Mouse (Mus musculus) stomach, postnatal 0 days (tissue): ENCODE data around the gene Elp4. TPM values are rescaled to one million over a fixed set of nuclear protein-coding genes. Genes with fewer than 3 reads are reported as not detected.

Experiments used
- ATAC-seq: fragments of 200-750 bp; cut with Nextera tagmentation; 2 replicates; pipeline ENCODE4 v1.8.0; 2017; ENCODE audit not compliant: low FRiP score, low TSS enrichment
- DNase-seq: peaks from one replicate; pipeline ENCODE4 v3.0.0-alpha.2; 2016; ENCODE audit warnings: low spot score
- H3K27ac ChIP-seq: fragments of 300-500 bp; sonication (generic); replicated peaks from 2 replicates; pipeline ENCODE4 v1.5.1; 2014; ENCODE audit warnings: mild to moderate bottlenecking, control low read depth
- H3K27me3 ChIP-seq: fragments of 300-500 bp; sonication (generic); 2 replicates; pipeline ENCODE4 v1.6.1; 2014; ENCODE audit warnings: low read length; ENCODE audit not compliant: control insufficient read depth, insufficient read depth
- H3K36me3 ChIP-seq: fragments of 300-500 bp; sonication (generic); 2 replicates; pipeline ENCODE4 v1.6.1; 2014; ENCODE audit warnings: low read length, mixed read lengths; ENCODE audit not compliant: control insufficient read depth, insufficient read depth
- H3K4me1 ChIP-seq: fragments of 300-500 bp; sonication (generic); replicated peaks from 2 replicates; pipeline ENCODE4 v1.6.1; 2014; ENCODE audit warnings: antibody characterized with exemption; ENCODE audit not compliant: control insufficient read depth, insufficient read depth
- H3K4me2 ChIP-seq: fragments of 300-500 bp; sonication (generic); replicated peaks from 2 replicates; pipeline ENCODE4 v1.6.1; 2014; ENCODE audit warnings: low read depth, mild to moderate bottlenecking, control low read depth, moderate library complexity
- H3K4me3 ChIP-seq: fragments of 300-500 bp; sonication (generic); 2 replicates; pipeline ENCODE4 v1.5.1; 2014; ENCODE audit warnings: low read depth, low read length, control low read depth
- H3K9ac ChIP-seq: fragments of 300-500 bp; sonication (generic); 2 replicates; pipeline ENCODE4 v1.6.1; 2014; ENCODE audit warnings: mild to moderate bottlenecking, low read length, control low read depth, mixed read lengths
- H3K9me3 ChIP-seq: fragments of 300-500 bp; sonication (generic); 2 replicates; pipeline ENCODE4 v1.6.1; 2016; ENCODE audit warnings: low read length; ENCODE audit not compliant: control insufficient read depth
- CTCF ChIP-seq: IDR thresholded peaks from 2 replicates; pipeline ENCODE4 v1.5.1; 2016; ENCODE audit warnings: antibody characterized with exemption, low read depth, mild to moderate bottlenecking, moderate library complexity
- EP300 ChIP-seq: optimal IDR thresholded peaks from 2 replicates; pipeline ENCODE3; 2016; ENCODE audit warnings: antibody characterized with exemption
- WGBS: fragments of 180-500 bp; shearing (Covaris S2); extraction: QIAGEN DNeasy Blood & Tissue Kit; methylation state at CpG from one replicate; pipeline ENCODE4 v1.1.7; 2014; 5-methylcytosine and 5-hydroxymethylcytosine counted together
- polyA plus RNA-seq: library from polyadenylated mRNA; unstranded; fragments of >200 nt; fragmentation: Nextera tagmentation; extraction: Ambion mirVana; gene quantifications from 2 replicates; pipeline ENCODE4 v1.2.1, GENCODE M21; 2015

Elp4 gene
- polyA plus RNA-seq, 1 experiment from 2014 or later: 14.0 TPM

GRCm38 (mm10) chr2:105804506-105804905, 99.9 kb downstream of the Elp4 start:
- DNase-seq: no peak

GRCm38 (mm10) chr2:105803427-105803826, 100.9 kb downstream of the Elp4 start:
- H3K4me2 ChIP-seq: no peak overlapping the region
- ATAC-seq: no peak
- H3K4me1 ChIP-seq: no peaks in the 10 kb centered on the region
- H3K27me3 ChIP-seq: no peaks in the 10 kb centered on the region
- no peaks in the 10 kb centered on the region for H3K9me3 ChIP-seq
- 50% methylated on average over 5 of the region's 5 CpGs for WGBS
- no peaks in the 10 kb centered on the region for H3K36me3 ChIP-seq
- no peak overlapping the region for H3K9ac ChIP-seq
- DNase-seq: no peak
- TF ChIP-seq EP300 (no peak), CTCF (no peak)
- H3K4me3 ChIP-seq: no peak overlapping the region
- H3K27ac ChIP-seq: no peak overlapping the region

More at GRCm38 (mm10) chr2:105804506-105804905, 99.9 kb downstream of the Elp4 start:
- Histone ChIP-seq H3K36me3 (no peaks in the 10 kb centered on the region), H3K4me2 (no peak overlapping the region), H3K4me1 (no peaks in the 10 kb centered on the region), H3K27ac (no peak overlapping the region), H3K4me3 (no peak overlapping the region), H3K9ac (no peak overlapping the region), H3K27me3 (no peaks in the 10 kb centered on the region), H3K9me3 (no peaks in the 10 kb centered on the region)
- no peak for ATAC-seq
- 75% methylated on average over 10 of the region's 10 CpGs for WGBS
- no peak for TF ChIP-seq EP300
- TF ChIP-seq CTCF: no peak

GRCm38 (mm10) chr2:105802902-105803301, 101.5 kb downstream of the Elp4 start:
- WGBS: 90% methylated on average over 2 of the region's 2 CpGs
- Histone ChIP-seq H3K4me1 (no peaks in the 10 kb centered on the region), H3K4me2 (no peak overlapping the region), H3K9ac (no peak overlapping the region), H3K27me3 (no peaks in the 10 kb centered on the region), H3K9me3 (no peaks in the 10 kb centered on the region), H3K27ac (no peak overlapping the region), H3K36me3 (no peaks in the 10 kb centered on the region), H3K4me3 (no peak overlapping the region)
- no peak for ATAC-seq
- TF ChIP-seq EP300 (no peak), CTCF (no peak)
- no peak for DNase-seq

GRCm38 (mm10) chr2:105801536-105801935, 102.8 kb downstream of the Elp4 start:
- no peak for ATAC-seq
- TF ChIP-seq EP300 (no peak), CTCF (no peak)
- Histone ChIP-seq H3K9ac (no peak overlapping the region), H3K36me3 (no peaks in the 10 kb centered on the region), H3K27ac (no peak overlapping the region), H3K9me3 (no peaks in the 10 kb centered on the region), H3K4me1 (no peaks in the 10 kb centered on the region), H3K4me2 (no peak overlapping the region), H3K27me3 (no peaks in the 10 kb centered on the region), H3K4me3 (no peak overlapping the region)
- DNase-seq: no peak
- 81% methylated on average over 6 of the region's 6 CpGs for WGBS

- no peak overlapping the region for H3K4me2 ChIP-seq
- no peaks in the 10 kb centered on the region for H3K27me3 ChIP-seq
- 52% methylated on average over 1 of the region's 1 CpGs for WGBS
- no peak overlapping the region for H3K27ac ChIP-seq
- ATAC-seq (no peak), DNase-seq (no peak)
- H3K9me3 ChIP-seq: no peaks in the 10 kb centered on the region
- H3K4me3 ChIP-seq: no peak overlapping the region
- H3K36me3 ChIP-seq: no peaks in the 10 kb centered on the region
- no peak overlapping the region for H3K9ac ChIP-seq
- TF ChIP-seq CTCF (no peak), EP300 (no peak)
- H3K4me1 ChIP-seq: no peaks in the 10 kb centered on the region
Observed at GRCm38 (mm10) chr2:105800694-105801093, 103.7 kb downstream of the Elp4 start.

- H3K27ac ChIP-seq: no peak overlapping the region
- no peaks in the 10 kb centered on the region for H3K4me1 ChIP-seq
- H3K4me3 ChIP-seq: no peak overlapping the region
- no peaks in the 10 kb centered on the region for H3K27me3 ChIP-seq
- H3K4me2 ChIP-seq: no peak overlapping the region
- 67% methylated on average over 2 of the region's 2 CpGs for WGBS
- no peaks in the 10 kb centered on the region for H3K36me3 ChIP-seq
- ATAC-seq (no peak), DNase-seq (peak; percentile 23)
- TF ChIP-seq EP300: no peak
- peak; percentile 55 for TF ChIP-seq CTCF
- no peak overlapping the region for H3K9ac ChIP-seq
- no peaks in the 10 kb centered on the region for H3K9me3 ChIP-seq
Observed at GRCm38 (mm10) chr2:105799840-105800239, 104.5 kb downstream of the Elp4 start.
